Mouse (Mus musculus) stomach, embryonic 16.5 days (tissue): ENCODE results near the gene Nptx1. TPM values are rescaled to one million over a fixed set of nuclear protein-coding genes. Genes with fewer than 3 reads are reported as not detected.

Source experiments
- ATAC-seq: fragments of 200-750 bp; cut with Nextera tagmentation; 2 replicates; pipeline ENCODE4 v1.8.0; 2017; ENCODE audit warnings: moderate number of reproducible peaks, moderate TSS enrichment; ENCODE audit not compliant: insufficient read depth, low FRiP score
- H3K27ac ChIP-seq: fragments of 300-500 bp; sonication (generic); 2 replicates; pipeline ENCODE4 v1.5.1; 2014; ENCODE audit warnings: low read length
- H3K27me3 ChIP-seq: fragments of 300-500 bp; sonication (generic); 2 replicates; pipeline ENCODE4 v1.6.1; 2014; ENCODE audit warnings: low read length, control low read depth, mixed read lengths; ENCODE audit not compliant: control insufficient read depth, insufficient read depth
- H3K36me3 ChIP-seq: fragments of 300-500 bp; sonication (generic); 2 replicates; pipeline ENCODE4 v1.6.1; 2014; ENCODE audit warnings: low read length; ENCODE audit not compliant: control insufficient read depth, insufficient read depth
- H3K4me1 ChIP-seq: fragments of 300-500 bp; sonication (generic); 2 replicates; pipeline ENCODE4 v1.6.1; 2014; ENCODE audit warnings: low read length, control low read depth, mixed read lengths; ENCODE audit not compliant: control insufficient read depth, insufficient read depth
- H3K4me2 ChIP-seq: fragments of 300-500 bp; sonication (generic); 2 replicates; pipeline ENCODE4 v1.6.1; 2014; ENCODE audit warnings: low read depth, low read length, mixed read lengths
- H3K4me3 ChIP-seq: fragments of 300-500 bp; sonication (generic); replicated peaks from 2 replicates; pipeline ENCODE4 v1.5.1; 2014; ENCODE audit warnings: mild to moderate bottlenecking, low read length
- H3K9ac ChIP-seq: fragments of 300-500 bp; sonication (generic); 2 replicates; pipeline ENCODE4 v1.6.1; 2014; ENCODE audit warnings: low read length
- H3K9me3 ChIP-seq: fragments of 300-500 bp; sonication (generic); replicated peaks from 2 replicates; pipeline ENCODE4 v1.6.1; 2016; ENCODE audit warnings: low read length, control low read depth; ENCODE audit not compliant: control insufficient read depth
- WGBS: fragments of 180-500 bp; shearing (Covaris S2); extraction: QIAGEN DNeasy Blood & Tissue Kit; methylation state at CpG from one replicate; pipeline ENCODE4 v1.1.7; 2014; 5-methylcytosine and 5-hydroxymethylcytosine counted together
- polyA plus RNA-seq: library from polyadenylated mRNA; unstranded; fragments of >200 nt; fragmentation: Nextera tagmentation; extraction: Ambion mirVana; gene quantifications from 2 replicates; pipeline ENCODE4 v1.2.1, GENCODE M21; 2015

Nptx1 gene
- polyA plus RNA-seq, 1 experiment from 2014 or later = 0.32 TPM

DNA sequence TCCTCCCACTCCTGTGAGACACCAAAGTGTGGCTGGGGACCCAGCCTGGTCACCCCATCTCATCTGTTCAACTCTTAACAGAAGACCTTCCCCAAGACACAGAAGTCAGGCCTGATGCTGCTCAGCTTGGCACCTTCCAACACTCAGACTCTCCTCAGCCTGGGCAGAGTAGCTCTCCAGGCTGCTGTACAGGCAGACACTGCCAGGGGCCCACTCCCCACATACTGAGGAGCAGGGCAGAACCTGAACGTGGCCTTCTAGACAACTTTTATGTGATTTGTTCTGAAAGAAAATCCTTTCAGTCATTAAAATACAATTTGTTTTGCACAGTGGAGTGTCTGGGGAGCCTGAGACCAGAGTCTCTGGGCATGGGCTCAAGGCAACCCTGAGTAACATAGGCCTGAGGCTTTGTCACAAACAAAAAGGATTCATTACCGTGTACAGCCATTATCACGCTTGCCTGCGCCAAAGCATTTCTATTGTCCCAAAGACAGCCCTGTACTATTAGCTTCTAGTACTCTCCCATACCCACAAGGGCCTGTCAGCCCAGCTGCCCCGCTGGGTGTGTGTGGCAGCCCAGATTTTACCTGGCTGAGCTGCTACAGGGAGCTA is 38.3 kb downstream of the Nptx1 start:
- Histone ChIP-seq H3K4me2 (no peak overlapping the region), H3K4me1 (no peaks in the 10 kb centered on the region), H3K9ac (no peak overlapping the region), H3K27ac (no peak overlapping the region), H3K4me3 (no peak overlapping the region), H3K27me3 (0 out of 2 replicates have a peak, but pooled peaks cover 3% of the 10 kb centered on the region), H3K9me3 (no peaks in the 10 kb centered on the region), H3K36me3 (peaks cover 15% of the 10 kb centered on the region; the same call in 1 of the 2 replicates)
- WGBS = 62% methylated on average over 5 of the region's 5 CpGs
- ATAC-seq = no peak

- Histone ChIP-seq H3K4me3 (no peak overlapping the region), H3K4me2 (no peak overlapping the region), H3K9ac (no peak overlapping the region), H3K36me3 (peaks cover 15% of the 10 kb centered on the region; the same call in 1 of the 2 replicates), H3K27ac (no peak overlapping the region), H3K9me3 (no peaks in the 10 kb centered on the region), H3K27me3 (no peaks in the 10 kb centered on the region), H3K4me1 (no peaks in the 10 kb centered on the region)
- ATAC-seq = no peak
- WGBS = 80% methylated on average over 8 of the region's 8 CpGs
These were observed 39.8 kb downstream of the Nptx1 start for GRCm38 (mm10) chr11:119507772-119508171.

GRCm38 (mm10) chr11:119506386-119506785 is 41.2 kb downstream of the Nptx1 start:
- Histone ChIP-seq H3K4me1 (no peaks in the 10 kb centered on the region), H3K4me3 (no peak overlapping the region), H3K9ac (no peak overlapping the region), H3K4me2 (no peak overlapping the region), H3K9me3 (no peaks in the 10 kb centered on the region), H3K27ac (no peak overlapping the region), H3K36me3 (peaks cover 20% of the 10 kb centered on the region; the same call in 1 of the 2 replicates), H3K27me3 (no peaks in the 10 kb centered on the region)
- ATAC-seq = no peak
- WGBS = 74% methylated on average over 4 of the region's 4 CpGs

DNA sequence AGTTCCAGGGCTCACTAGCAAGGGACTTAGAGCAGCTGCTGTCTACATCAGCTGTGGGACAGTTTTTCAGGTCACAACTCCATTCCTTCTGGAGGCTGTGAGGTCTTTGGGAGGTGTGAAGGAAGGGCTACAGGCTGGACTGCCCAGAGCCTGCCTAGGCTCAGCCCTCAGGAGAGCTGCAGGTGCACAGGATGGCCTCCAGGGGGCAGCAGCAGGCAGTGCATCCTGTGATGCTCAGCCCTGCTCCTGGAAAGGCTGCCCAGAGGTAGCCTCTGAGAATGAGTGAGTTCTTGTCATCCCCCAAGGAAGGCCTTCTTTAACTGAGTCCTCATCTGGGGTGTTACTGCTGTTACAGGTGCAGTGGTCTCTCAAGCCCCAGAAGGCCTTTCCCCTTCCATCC is 43.9 kb downstream of the Nptx1 start:
- ATAC-seq = peak; percentile 48; the same call in 1 of the 2 replicates
- H3K4me2 ChIP-seq = no peak overlapping the region
- no peaks in the 10 kb centered on the region for H3K4me1 ChIP-seq
- peaks cover 20% of the 10 kb centered on the region; the same call in 1 of the 2 replicates for H3K36me3 ChIP-seq
- H3K9ac ChIP-seq = no peak overlapping the region
- H3K27ac ChIP-seq = no peak overlapping the region
- no peaks in the 10 kb centered on the region for H3K27me3 ChIP-seq
- H3K4me3 ChIP-seq = no peak overlapping the region
- no peaks in the 10 kb centered on the region for H3K9me3 ChIP-seq

DNA sequence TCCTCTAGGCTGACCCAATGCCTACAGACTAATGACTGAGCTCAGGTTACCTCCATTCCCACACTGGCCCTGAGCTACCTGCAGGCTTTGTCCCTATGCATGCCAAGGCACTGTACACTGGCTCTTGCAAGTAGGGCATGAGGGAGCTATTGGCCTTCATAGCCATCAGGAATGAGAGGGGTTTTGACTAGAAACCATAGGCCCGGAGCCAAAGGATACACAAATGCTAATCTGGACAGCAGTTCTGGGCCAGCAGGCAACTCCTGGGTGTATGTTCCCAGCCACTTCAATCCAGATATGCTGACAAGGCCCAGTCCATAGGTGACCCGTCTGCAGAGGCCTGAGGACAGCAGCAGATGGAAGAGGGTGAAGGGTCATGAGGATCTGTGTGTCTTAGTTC is 47.5 kb downstream of the Nptx1 start:
- peaks cover 8% of the 10 kb centered on the region; the same call in 1 of the 2 replicates for H3K36me3 ChIP-seq
- ATAC-seq = no peak

GRCm38 (mm10) chr11:119499297-119499696 is 48.3 kb downstream of the Nptx1 start:
- no peak for ATAC-seq
- Histone ChIP-seq H3K4me2 (no peak overlapping the region), H3K4me3 (no peak overlapping the region), H3K27ac (no peak overlapping the region), H3K36me3 (peaks cover 5% of the 10 kb centered on the region; the same call in 1 of the 2 replicates), H3K9ac (no peak overlapping the region), H3K4me1 (no peaks in the 10 kb centered on the region), H3K9me3 (no peaks in the 10 kb centered on the region), H3K27me3 (no peaks in the 10 kb centered on the region)
- 93% methylated on average over 4 of the region's 4 CpGs for WGBS

More for the DNA sequence above, 47.5 kb downstream of the Nptx1 start:
- no peak overlapping the region for H3K27ac ChIP-seq
- WGBS = 76% methylated on average over 2 of the region's 2 CpGs
- H3K9me3 ChIP-seq = no peaks in the 10 kb centered on the region
- H3K9ac ChIP-seq = no peak overlapping the region
- no peaks in the 10 kb centered on the region for H3K4me1 ChIP-seq
- no peak overlapping the region for H3K4me2 ChIP-seq
- H3K4me3 ChIP-seq = no peak overlapping the region
- H3K27me3 ChIP-seq = no peaks in the 10 kb centered on the region

DNA sequence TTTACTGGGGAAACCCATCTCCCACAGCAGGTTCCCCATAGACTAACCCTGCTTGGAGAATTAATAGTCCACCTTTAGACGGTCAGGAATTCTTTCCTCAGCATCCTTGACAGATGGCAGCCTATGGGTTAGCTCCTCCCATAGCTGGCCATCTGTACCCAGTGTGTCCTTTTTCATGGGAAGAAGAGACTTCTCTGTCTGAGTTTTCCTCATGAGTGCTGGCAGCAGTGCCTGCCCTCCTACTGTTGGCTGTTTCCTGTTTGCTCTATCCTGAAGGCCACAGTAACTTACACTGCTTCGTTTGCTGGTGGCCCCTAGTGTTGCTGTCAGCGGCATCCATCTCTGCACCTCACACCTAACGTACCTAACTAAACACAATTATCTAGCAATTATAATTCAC is 50.1 kb downstream of the Nptx1 start:
- no peaks in the 10 kb centered on the region for H3K27me3 ChIP-seq
- H3K4me2 ChIP-seq = no peak overlapping the region
- H3K9me3 ChIP-seq = no peaks in the 10 kb centered on the region
- no peak overlapping the region for H3K9ac ChIP-seq
- peaks cover 2% of the 10 kb centered on the region; the same call in 1 of the 2 replicates for H3K4me1 ChIP-seq
- WGBS = 69% methylated on average over 4 of the region's 4 CpGs
- no peak overlapping the region for H3K27ac ChIP-seq
- ATAC-seq = no peak
- peaks cover 3% of the 10 kb centered on the region; the same call in 1 of the 2 replicates for H3K36me3 ChIP-seq
- H3K4me3 ChIP-seq = no peak overlapping the region

DNA sequence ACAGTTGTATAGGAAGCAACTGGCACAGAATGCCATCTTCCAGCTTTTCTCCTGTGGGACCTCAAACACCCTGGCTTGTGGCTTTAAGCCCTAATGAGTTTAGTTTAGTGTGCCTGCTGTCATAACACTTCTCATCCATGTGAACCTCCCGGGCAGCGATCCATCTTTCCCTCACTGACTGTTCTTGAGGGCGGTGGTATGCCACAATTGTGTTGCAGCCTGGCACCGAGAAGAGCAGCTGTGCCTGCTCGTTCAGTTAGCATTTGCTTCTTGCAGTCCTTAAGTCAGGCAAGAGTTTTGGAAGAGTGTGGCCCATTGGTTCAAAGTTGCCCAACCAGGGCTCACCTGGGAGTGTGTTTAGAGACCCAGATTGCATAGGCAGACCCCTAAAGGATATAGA is 51.4 kb downstream of the Nptx1 start:
- 89% methylated on average over 5 of the region's 5 CpGs for WGBS

GRCm38 (mm10) chr11:119493516-119493915 is 54.0 kb downstream of the Nptx1 start:
- 75% methylated on average over 4 of the region's 4 CpGs for WGBS
- no peak overlapping the region for H3K9ac ChIP-seq
- H3K4me3 ChIP-seq = no peak overlapping the region
- H3K27me3 ChIP-seq = no peaks in the 10 kb centered on the region
- H3K27ac ChIP-seq = no peak overlapping the region
- peaks cover 8% of the 10 kb centered on the region; the same call in 1 of the 2 replicates for H3K4me1 ChIP-seq
- H3K4me2 ChIP-seq = no peak overlapping the region
- no peak for ATAC-seq
- H3K9me3 ChIP-seq = no peaks in the 10 kb centered on the region
- no peaks in the 10 kb centered on the region for H3K36me3 ChIP-seq

More for the DNA sequence above, 51.4 kb downstream of the Nptx1 start:
- H3K27me3 ChIP-seq = no peaks in the 10 kb centered on the region
- H3K4me1 ChIP-seq = peaks cover 8% of the 10 kb centered on the region; the same call in 1 of the 2 replicates
- no peak overlapping the region for H3K27ac ChIP-seq
- H3K9me3 ChIP-seq = no peaks in the 10 kb centered on the region
- no peaks in the 10 kb centered on the region; the same call in 1 of the 2 replicates for H3K36me3 ChIP-seq
- H3K9ac ChIP-seq = no peak overlapping the region
- ATAC-seq = no peak
- no peak overlapping the region for H3K4me3 ChIP-seq
- H3K4me2 ChIP-seq = no peak overlapping the region
